Mouse (Mus musculus) megakaryocyte, embryonic 14.5 days (primary cell): Measurements from ENCODE around the gene Cse1l.

Experiments
- FLI1 ChIP-seq: IDR thresholded peaks from 2 replicates; pipeline ENCODE4 v1.6.1; 2012; ENCODE audit warnings: low read length, inconsistent platforms, mixed read lengths
- GATA1 ChIP-seq: IDR thresholded peaks from 3 replicates; pipeline ENCODE4 v1.6.1; 2012; ENCODE audit warnings: mixed read lengths, low read length, inconsistent platforms, borderline replicate concordance

- no peak for TF ChIP-seq GATA1
- TF ChIP-seq FLI1 = no peak
These were observed 43.3 kb upstream of the Cse1l start for GRCm38 (mm10) chr2:166862505-166862904.
